Mouse (Mus musculus): ENCODE results near the gene Snd1.

Snd1 gene

GRCm38 (mm10) chr6:28550255-28551004 lies 75.5 kb downstream of the Snd1 start:
- no peak for DNase-seq

GRCm38 (mm10) chr6:28554470-28554869 lies 79.5 kb downstream of the Snd1 start:
- no peak for DNase-seq

GRCm38 (mm10) chr6:28555002-28555401 lies 80.1 kb downstream of the Snd1 start:
- DNase-seq, result no peak

- no peak for DNase-seq
Observed at GRCm38 (mm10) chr6:28555428-28555827, 80.5 kb downstream of the Snd1 start.

- DNase-seq, result no peak
Observed at GRCm38 (mm10) chr6:28557728-28558127, 82.8 kb downstream of the Snd1 start.

- DNase-seq, result no peak
Observed at GRCm38 (mm10) chr6:28559419-28559818, 84.5 kb downstream of the Snd1 start.

- DNase-seq, result no peak
Observed at GRCm38 (mm10) chr6:28561291-28561995, 86.5 kb downstream of the Snd1 start.

GRCm38 (mm10) chr6:28562323-28563044 lies 87.5 kb downstream of the Snd1 start:
- DNase-seq, result no peak

GRCm38 (mm10) chr6:28567978-28568377 lies 93.0 kb downstream of the Snd1 start:
- no peak for DNase-seq

- no peak for DNase-seq
Observed at GRCm38 (mm10) chr6:28571946-28572345, 97.0 kb downstream of the Snd1 start.

- no peak for DNase-seq
Observed at GRCm38 (mm10) chr6:28572991-28573759, 98.2 kb downstream of the Snd1 start.

- peak; percentile 37 for DNase-seq
Observed at GRCm38 (mm10) chr6:28576356-28577264, 101.7 kb downstream of the Snd1 start.

- DNase-seq, result no peak
Observed at GRCm38 (mm10) chr6:28582847-28583246, 107.9 kb downstream of the Snd1 start.

- no peak for DNase-seq
Observed at GRCm38 (mm10) chr6:28583399-28583798, 108.5 kb downstream of the Snd1 start.

GRCm38 (mm10) chr6:28586806-28587205 lies 111.9 kb downstream of the Snd1 start:
- no peak for DNase-seq

GRCm38 (mm10) chr6:28588494-28589171 lies 113.7 kb downstream of the Snd1 start:
- no peak for DNase-seq

- no peak for DNase-seq
Observed at GRCm38 (mm10) chr6:28592323-28592893, 117.5 kb downstream of the Snd1 start.

- DNase-seq, result no peak
Observed at GRCm38 (mm10) chr6:28593708-28594107, 118.8 kb downstream of the Snd1 start.

GRCm38 (mm10) chr6:28594759-28595158 lies 119.8 kb downstream of the Snd1 start:
- DNase-seq, result no peak

GRCm38 (mm10) chr6:28595231-28595630 lies 120.3 kb downstream of the Snd1 start:
- no peak for DNase-seq

- DNase-seq, result no peak
Observed at GRCm38 (mm10) chr6:28597266-28597665, 122.3 kb downstream of the Snd1 start.
